Mouse (Mus musculus): ENCODE results near the gene Procr.

DNA sequence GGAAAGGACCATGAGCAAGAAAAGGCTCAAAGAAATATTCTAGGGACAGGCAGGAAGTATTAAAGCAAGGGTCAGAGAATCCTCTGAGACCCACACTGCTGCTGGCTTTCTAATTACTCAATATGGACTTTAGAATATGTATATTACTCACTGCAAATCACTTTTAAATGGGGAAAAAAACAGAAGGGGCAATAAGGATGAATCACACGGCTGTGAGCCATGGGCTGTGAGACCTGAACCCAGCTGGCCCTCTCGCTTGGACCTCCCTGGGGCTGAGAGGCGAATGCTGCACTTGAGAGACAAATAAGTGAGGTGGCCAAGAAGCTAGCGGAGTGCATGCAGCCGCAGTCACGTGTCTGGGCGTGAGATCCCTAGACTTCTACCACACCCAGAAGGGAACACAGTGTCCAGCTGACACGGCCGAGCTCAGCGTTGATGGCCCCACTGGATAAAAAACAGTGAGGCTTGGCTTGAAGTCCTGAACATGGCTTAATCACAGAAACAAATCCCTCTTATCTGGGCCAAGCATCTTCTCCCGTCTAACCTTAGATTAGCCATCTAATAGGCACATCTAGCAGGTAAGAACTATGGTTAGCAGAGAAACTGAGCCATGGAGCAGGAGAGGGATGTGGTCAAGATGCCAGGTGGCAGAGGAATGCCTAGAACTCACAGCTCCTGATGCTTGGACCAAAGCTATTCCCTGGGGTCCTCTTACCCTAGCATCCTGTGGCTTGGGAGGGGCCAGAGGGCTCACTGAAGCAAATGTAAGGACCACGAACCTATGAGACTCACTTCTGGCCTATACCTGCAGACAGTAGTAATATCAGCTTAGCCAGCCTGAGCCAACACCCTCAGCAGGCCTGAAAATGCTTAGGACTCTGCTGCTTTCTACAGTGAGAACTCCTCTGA is 33.6 kb upstream of the Procr start:
- TF ChIP-seq MYOG (IDR thresholded peaks at IDR 0.05; ENCODE audit: control insufficient read depth, extremely low read depth, insufficient read length) (no peak), CTCF (IDR thresholded peaks at IDR 0.05; ENCODE audit: control insufficient read depth, insufficient read depth, insufficient read length) (no peak), MAX (IDR thresholded peaks at IDR 0.05) (no peak), USF1 (IDR thresholded peaks at IDR 0.05; ENCODE audit: low read depth) (no peak)
